Mouse (Mus musculus) heart, postnatal 10 days (tissue): Measurements from ENCODE around the gene Sec14l2. TPM values are rescaled to one million over a fixed set of nuclear protein-coding genes. Genes with fewer than 3 reads are reported as not detected.
A peak's percentile ranks its signal among the peaks of the same experiment; 100 is the strongest.

Experiments
- DNase-seq, 2 experiments: peaks; one replicate each; pipeline ENCODE4 v3.0.0; 2021
- intact Hi-C: fragments of 180-260 bp; cut with DNase I; formaldehyde crosslinking; loops from one replicate; pipeline ENCODE4 v1.15.1; 2025
- microRNA-seq, 2 experiments: library from miRNA; unstranded; fragments of <30 nt; microRNA quantifications; one replicate each; pipeline ENCODE4 v1.2.0; 2022
- total RNA-seq, 2 experiments: library from RNA; stranded (reverse); gene quantifications; 2 replicates each; pipeline ENCODE4 v1.2.3; 2021

Sec14l2 gene
- total RNA-seq, 2 experiments from 2014 or later = 1.3 to 1.4 TPM

DNA sequence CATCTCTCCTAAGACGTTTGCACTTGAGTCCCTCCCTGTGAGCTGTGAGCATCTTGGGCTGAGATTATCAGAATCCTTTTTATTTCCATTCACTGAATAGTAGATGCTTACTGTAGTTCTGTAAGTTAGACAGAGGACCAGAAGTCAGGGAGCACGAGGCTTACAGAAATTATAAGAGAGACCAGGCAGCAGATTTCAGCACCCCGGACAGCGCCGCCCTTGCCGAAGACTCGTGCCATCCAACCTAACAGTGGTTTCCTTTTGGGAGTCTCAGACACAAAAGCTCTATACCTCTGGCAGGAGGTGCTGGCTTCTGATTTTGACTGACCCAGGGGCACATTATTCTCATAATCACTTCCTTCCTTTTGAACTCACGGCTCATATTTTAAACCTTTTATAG, 46.6 kb downstream of the Sec14l2 start:
- peak; percentile 57 to 79 for DNase-seq
- intact Hi-C loops = no loop called here

- no peak for DNase-seq
- intact Hi-C loops = no loop called here
Measured at GRCm38 (mm10) chr11:4069664-4070063, 53.6 kb downstream of the Sec14l2 start.

DNA sequence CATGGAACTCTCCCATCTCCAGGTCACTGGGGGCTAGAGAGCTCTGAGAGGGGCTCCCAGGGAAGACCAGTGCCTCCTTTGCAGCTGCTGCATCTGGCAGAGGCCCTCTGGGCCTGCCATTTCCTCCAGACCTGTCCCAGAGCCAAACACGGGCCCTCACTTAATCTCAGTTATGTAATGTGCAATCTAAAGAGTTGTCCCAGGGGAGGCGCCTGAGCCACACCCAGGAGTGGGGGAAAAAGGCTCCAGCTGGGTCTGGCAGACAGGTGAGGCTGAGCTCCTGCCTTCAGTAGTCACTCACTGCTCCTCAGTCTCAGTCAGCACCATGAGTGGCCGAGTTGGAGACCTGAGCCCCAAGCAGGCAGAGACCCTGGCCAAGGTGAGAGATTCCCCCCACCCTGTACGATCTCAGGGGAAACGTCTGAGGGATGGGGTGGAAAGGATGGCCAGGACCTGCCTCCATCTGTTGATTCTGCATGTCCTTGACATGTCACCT, 58.5 kb downstream of the Sec14l2 start, which contains the start of gene Sec14l3:
TSS of gene Sec14l3 (plus strand) at position 215 of the 496 bp plus-strand sequence.
- no peak for DNase-seq
- intact Hi-C loops = no loop called here

DNA sequence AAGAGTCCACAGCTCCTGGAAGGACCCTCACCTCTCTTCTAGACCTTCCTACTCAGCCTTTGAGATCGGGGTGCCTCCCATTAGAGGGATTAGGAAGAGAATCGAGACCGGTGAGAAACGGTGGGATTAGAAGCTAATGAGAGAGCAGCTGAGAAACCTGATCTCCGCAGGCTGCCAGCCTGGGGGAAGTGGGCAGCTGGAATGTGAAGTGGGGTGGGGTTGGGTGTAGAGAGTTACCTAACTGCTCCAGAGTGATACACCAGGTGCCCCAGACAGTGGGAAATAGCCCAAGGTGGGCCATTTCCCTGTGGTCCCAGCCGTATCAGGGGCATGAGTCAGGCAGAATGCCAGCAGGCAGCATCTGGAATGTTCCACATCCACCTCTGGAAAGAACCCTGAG, 60.2 kb downstream of the Sec14l2 start:
- intact Hi-C loops = no loop called here
- no peak for DNase-seq

DNA sequence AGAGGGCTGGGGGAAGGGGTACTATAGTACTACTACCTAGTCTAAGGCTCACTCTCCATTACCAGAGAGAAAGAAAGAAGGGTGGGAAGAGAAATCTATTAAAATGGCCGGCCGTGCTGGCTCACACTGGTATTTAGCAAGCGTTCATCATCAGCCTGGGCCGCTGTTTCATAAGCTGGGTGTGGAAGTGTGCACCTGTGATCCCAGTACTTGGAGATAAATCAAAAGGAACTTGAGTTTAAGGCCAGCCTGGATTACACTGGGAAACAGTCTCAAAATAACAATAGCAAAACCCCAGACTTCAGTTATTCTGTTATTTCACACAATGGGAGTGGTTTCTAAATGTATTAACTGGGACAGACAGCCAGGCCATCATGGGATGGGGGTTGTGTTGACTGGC, 60.7 kb downstream of the Sec14l2 start:
- intact Hi-C loops = no loop called here
- DNase-seq = no peak

- DNase-seq = no peak
- intact Hi-C loops = no loop called here
Measured at GRCm38 (mm10) chr11:4060866-4061575, 62.2 kb downstream of the Sec14l2 start.

DNA sequence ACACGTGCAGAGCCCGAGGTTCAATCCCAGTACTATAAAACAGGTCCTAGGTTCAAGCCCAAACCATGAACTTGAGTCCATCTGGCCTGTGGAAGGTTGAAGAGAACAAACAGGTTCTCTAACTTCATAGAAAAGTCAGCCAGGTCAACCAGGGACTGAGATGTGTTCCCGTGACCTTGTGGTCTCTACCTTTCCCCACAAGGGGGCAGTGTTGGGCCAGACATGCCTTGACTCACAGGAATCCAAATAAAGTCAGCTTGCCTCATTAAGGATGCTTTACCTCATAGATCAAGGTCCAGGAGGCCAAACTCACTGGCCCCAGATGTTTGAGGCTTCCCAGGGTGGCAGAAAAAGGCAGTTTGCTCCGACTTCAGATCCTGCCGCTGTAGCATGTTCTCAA, 69.6 kb downstream of the Sec14l2 start:
- intact Hi-C loops = loop anchor here (1.0 to 5.0 kb wide), 3 partner anchors 30 to 369 kb away; partner anchors contain the start of gene Sec14l2
- peak; percentile 68 to 87 for DNase-seq

GRCm38 (mm10) chr11:4048438-4048837, 74.8 kb downstream of the Sec14l2 start:
- no peak for DNase-seq
- intact Hi-C loops = no loop called here

- no peak for DNase-seq
- intact Hi-C loops = no loop called here
Measured at GRCm38 (mm10) chr11:4047766-4048165, 75.4 kb downstream of the Sec14l2 start.

Small RNA genes lying within 50 kb of the gene (microRNA-seq; reads per million reads assigned to microRNA genes)
- gene Mir3060 = 1.0 to 2.8 reads per million in 2 experiments

Other genes with a start within 250 kb of the Sec14l2 start
- gene 4921536K21Rik, start 228.3 kb downstream of the Sec14l2 start, total RNA-seq = under 1 TPM; 0.32 to 0.38 TPM
- 10 to 100 TPM; 30.3 to 41.9 TPM for gene Dusp18, start 228.2 kb downstream of the Sec14l2 start, total RNA-seq
- 1 to 10 TPM; 4.3 to 4.7 TPM for gene Slc35e4, start 208.8 kb downstream of the Sec14l2 start, total RNA-seq
- gene Tcn2, start 191.3 kb downstream of the Sec14l2 start, total RNA-seq = 10 to 100 TPM; 50.3 to 50.9 TPM
- 10 to 100 TPM; 31.8 to 34.0 TPM for gene Pes1, start 159.4 kb downstream of the Sec14l2 start, total RNA-seq
- not detected for gene 4930556J24Rik, start 146.6 kb downstream of the Sec14l2 start, total RNA-seq
- gene Gal3st1, start 139.8 kb downstream of the Sec14l2 start, total RNA-seq = under 1 TPM; 0.12 to 0.36 TPM
- gene Sec14l4, start 92.0 kb downstream of the Sec14l2 start, total RNA-seq = under 1 TPM in 1 of 2 experiments, not detected in 1; 0.34 TPM
- gene Sec14l3, start 58.6 kb downstream of the Sec14l2 start, total RNA-seq = under 1 TPM in 1 of 2 experiments, not detected in 1; 0.74 TPM
- 10 to 100 TPM; 80.7 to 82.0 TPM for gene Mtfp1, start 28.0 kb downstream of the Sec14l2 start, total RNA-seq
- gene Rnf215, start 11.8 kb upstream of the Sec14l2 start, total RNA-seq = 10 to 100 TPM; 17.3 to 18.9 TPM
- 1 to 10 TPM; 5.8 to 8.0 TPM for gene Ccdc157, start 36.9 kb upstream of the Sec14l2 start, total RNA-seq
- 10 to 100 TPM; 45.6 to 54.6 TPM for gene Sf3a1, start 36.9 kb upstream of the Sec14l2 start, total RNA-seq
- gene Tbc1d10a, start 63.4 kb upstream of the Sec14l2 start, total RNA-seq = 10 to 100 TPM; 12.3 to 12.6 TPM
- gene Castor1, start 94.8 kb upstream of the Sec14l2 start, total RNA-seq = 10 to 100 TPM in 1 of 2 experiments, 1 to 10 TPM in 1; 7.9 to 10.4 TPM
- not detected for gene Osm, start 113.0 kb upstream of the Sec14l2 start, total RNA-seq
- under 1 TPM; 0.55 to 0.62 TPM for gene Lif, start 134.1 kb upstream of the Sec14l2 start, total RNA-seq